Mouse (Mus musculus): Measurements from ENCODE around the gene Tex10.
"Not testable (repeated sequence)": the region's sequence is repeated elsewhere in the genome, so short reads cannot be mapped to it uniquely, and the experiment has no call there.

Gene Tex10

GRCm38 (mm10) chr4:48405724-48406491, 67.4 kb downstream of the Tex10 start:
- not testable (repeated sequence) for DNase-seq (ENCODE audit: low read depth, low spot score)

- no peak for DNase-seq (ENCODE audit: low read depth, low spot score)
Observed at GRCm38 (mm10) chr4:48403066-48403640, 70.1 kb downstream of the Tex10 start.

GRCm38 (mm10) chr4:48396949-48397348, 76.3 kb downstream of the Tex10 start:
- no peak for DNase-seq (ENCODE audit: low read depth, low spot score)

GRCm38 (mm10) chr4:48382506-48382905, 90.8 kb downstream of the Tex10 start:
- no peak for DNase-seq (ENCODE audit: low read depth, low spot score)

- peak; percentile 71 for DNase-seq (ENCODE audit: low read depth, low spot score)
Observed at GRCm38 (mm10) chr4:48380940-48381339, 92.3 kb downstream of the Tex10 start.
